Mouse (Mus musculus) brown adipose tissue, adult 24 weeks (tissue): Measurements from ENCODE around the gene Bcl2a1d. TPM values are rescaled to one million over a fixed set of nuclear protein-coding genes. Genes with fewer than 3 reads are reported as not detected.
"Not testable (repeated sequence)": the region's sequence is repeated elsewhere in the genome, so short reads cannot be mapped to it uniquely, and the experiment has no call there.

ENCODE experiments used
- H3K27ac ChIP-seq: fragments of 200-500 bp; replicated peaks from 2 replicates; pipeline ENCODE4 v1.5.1; 2012; ENCODE audit warnings: low read depth, mild to moderate bottlenecking, low read length
- H3K4me1 ChIP-seq: fragments of 200-500 bp; 2 replicates; pipeline ENCODE4 v1.6.1; 2012; ENCODE audit warnings: low read length, mixed read lengths; ENCODE audit not compliant: control insufficient read depth, insufficient read depth, insufficient read length
- H3K4me3 ChIP-seq: fragments of 200-500 bp; 2 replicates; pipeline ENCODE4 v1.5.1; 2012; ENCODE audit warnings: low read depth, mild to moderate bottlenecking, low read length, moderate library complexity; ENCODE audit not compliant: insufficient read depth
- polyA plus RNA-seq: library from polyadenylated mRNA; stranded (reverse); fragments of >200 nt; gene quantifications from 2 replicates; pipeline ENCODE4 v1.2.4, GENCODE M21; 2012; ENCODE audit not compliant: missing spikeins, insufficient read depth, insufficient read length

Bcl2a1d gene
- polyA plus RNA-seq, 1 experiment, result 2.9 TPM

GRCm38 (mm10) chr9:88712164-88712749 is 19.5 kb downstream of the Bcl2a1d start:
- H3K4me3 ChIP-seq, H3K27ac ChIP-seq, H3K4me1 ChIP-seq: not testable (repeated sequence)

- H3K27ac ChIP-seq, H3K4me3 ChIP-seq, H3K4me1 ChIP-seq: not testable (repeated sequence)
Observed at GRCm38 (mm10) chr9:88710910-88711438, 20.7 kb downstream of the Bcl2a1d start.

- not testable (repeated sequence) for H3K4me1 ChIP-seq, H3K4me3 ChIP-seq, H3K27ac ChIP-seq
Observed at GRCm38 (mm10) chr9:88710439-88710838, 21.3 kb downstream of the Bcl2a1d start.

- not testable (repeated sequence) for H3K4me3 ChIP-seq, H3K4me1 ChIP-seq, H3K27ac ChIP-seq
Observed at GRCm38 (mm10) chr9:88709794-88710193, 21.9 kb downstream of the Bcl2a1d start.

- no peak overlapping the region for H3K4me3 ChIP-seq
- H3K4me1 ChIP-seq, result peaks cover 3% of the 10 kb centered on the region; the same call in 1 of the 2 replicates
- no peak overlapping the region for H3K27ac ChIP-seq
Observed at GRCm38 (mm10) chr9:88709304-88709703, 22.4 kb downstream of the Bcl2a1d start.

- no peak overlapping the region for H3K27ac ChIP-seq
- H3K4me3 ChIP-seq, result no peak overlapping the region
- peaks cover 3% of the 10 kb centered on the region; the same call in 1 of the 2 replicates for H3K4me1 ChIP-seq
Observed at GRCm38 (mm10) chr9:88706700-88707099, 25.0 kb downstream of the Bcl2a1d start.

GRCm38 (mm10) chr9:88705157-88705556 is 26.6 kb downstream of the Bcl2a1d start:
- H3K4me3 ChIP-seq, H3K4me1 ChIP-seq, H3K27ac ChIP-seq: not testable (repeated sequence)

- H3K4me3 ChIP-seq, H3K4me1 ChIP-seq, H3K27ac ChIP-seq: not testable (repeated sequence)
Observed at GRCm38 (mm10) chr9:88698746-88699145, 33.0 kb downstream of the Bcl2a1d start.

GRCm38 (mm10) chr9:88691307-88691706 is 40.4 kb downstream of the Bcl2a1d start:
- H3K4me1 ChIP-seq, H3K4me3 ChIP-seq, H3K27ac ChIP-seq: not testable (repeated sequence)

- H3K27ac ChIP-seq, H3K4me1 ChIP-seq, H3K4me3 ChIP-seq: not testable (repeated sequence)
Observed at GRCm38 (mm10) chr9:88689451-88689850, 42.3 kb downstream of the Bcl2a1d start.

GRCm38 (mm10) chr9:88686719-88687118 is 45.0 kb downstream of the Bcl2a1d start:
- not testable (repeated sequence) for H3K4me3 ChIP-seq, H3K27ac ChIP-seq, H3K4me1 ChIP-seq

Other genes starting within 250 kb of the Bcl2a1d start
- 85.1 and 101 TPM in 2 replicates for gene Syncrip, start 249.3 kb downstream of the Bcl2a1d start, polyA plus RNA-seq
- 3.9 and 5.0 TPM in 2 replicates for gene Zfp949, start 183.9 kb downstream of the Bcl2a1d start, polyA plus RNA-seq
- gene Trim43a, start 151.0 kb downstream of the Bcl2a1d start, polyA plus RNA-seq, result not detected in 2 replicates
- 47.6 and 58.7 TPM in 2 replicates for gene Mthfsl, start 11.6 kb downstream of the Bcl2a1d start, polyA plus RNA-seq
- gene Trim43c, start 107.2 kb upstream of the Bcl2a1d start, polyA plus RNA-seq, result not detected in 2 replicates
- not detected in 2 replicates for gene Bcl2a1a, start 225.0 kb upstream of the Bcl2a1d start, polyA plus RNA-seq